Mouse (Mus musculus): ENCODE measurements around the gene Gm10065. TPM values are rescaled to one million over a fixed set of nuclear protein-coding genes. Genes with fewer than 3 reads are reported as not detected.

Gm10065 gene
- total RNA-seq, 2 experiments from 2014 or later = not detected

DNA sequence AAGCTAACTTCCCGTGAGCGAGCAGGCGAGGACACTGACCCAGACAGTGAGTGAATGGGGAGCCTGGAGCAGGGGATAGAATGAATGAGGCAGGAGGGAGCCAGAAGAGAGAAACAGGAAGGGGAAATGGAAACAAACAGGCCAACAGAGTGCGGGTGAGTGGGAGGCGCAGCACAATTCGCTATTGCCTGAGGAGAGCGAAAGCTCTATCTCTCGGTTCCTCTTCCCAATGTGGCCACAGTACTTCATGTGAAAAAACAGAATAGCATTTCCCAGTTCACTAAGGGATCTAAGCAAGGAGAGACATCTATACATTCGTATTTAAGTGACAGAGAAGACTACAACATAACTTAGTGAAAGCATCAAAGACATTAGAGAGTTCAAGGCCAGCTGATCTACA is 32.4 kb downstream of the Gm10065 start:
- intact Hi-C loops (cut with DNase I) = no loop called here
- DNase-seq (ENCODE audit: extremely low spot score in 1 of 2, low spot score in 2 of 2) = no peak

GRCm38 (mm10) chr13:21441207-21441572 is 38.1 kb downstream of the Gm10065 start:
- no peak for DNase-seq (ENCODE audit: extremely low spot score in 1 of 2, low spot score in 2 of 2)
- intact Hi-C loops (cut with DNase I) = no loop called here

DNA sequence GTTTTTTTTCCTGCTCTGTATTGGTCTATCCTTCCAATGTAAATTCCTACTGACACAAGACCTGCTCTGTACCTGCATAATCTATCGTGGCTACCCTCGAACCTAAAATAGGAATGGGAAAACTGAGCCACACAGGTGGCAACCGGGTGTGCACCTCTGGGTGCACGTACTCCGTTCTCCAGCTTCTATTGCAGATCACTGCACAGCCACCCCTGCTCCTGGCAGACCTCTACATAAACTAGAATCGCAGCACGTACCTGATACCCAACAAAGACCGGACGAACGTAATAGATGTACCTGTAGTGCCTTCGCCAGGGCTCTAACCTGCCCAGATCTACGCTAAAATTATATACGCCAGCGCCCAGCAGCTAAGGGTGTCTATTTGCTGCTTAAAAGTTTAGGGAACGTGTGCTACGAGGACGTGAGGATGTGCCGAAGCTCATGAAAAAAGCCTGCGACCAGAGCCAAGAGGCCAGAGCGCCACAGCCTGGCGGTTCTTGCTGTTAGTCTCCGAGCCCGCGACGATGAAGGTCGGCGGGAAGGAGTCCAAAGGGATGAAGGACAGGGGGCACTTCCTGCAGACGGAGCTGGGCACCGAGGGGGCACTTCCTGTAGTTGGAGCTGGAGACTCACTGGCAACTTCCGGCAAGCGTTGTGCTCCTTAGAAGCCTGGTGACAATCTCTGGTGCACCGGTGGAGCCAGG is 38.6 kb downstream of the Gm10065 start, which contains the start of gene Pgbd1:
Pgbd1 (minus strand) TSS at position 556 of the 704 bp plus-strand sequence.
- intact Hi-C loops (cut with DNase I) = no loop called here
- DNase-seq (ENCODE audit: extremely low spot score in 1 of 2, low spot score in 2 of 2) = peak; percentile 63 to 86

GRCm38 (mm10) chr13:21435476-21435875 is 43.8 kb downstream of the Gm10065 start:
- no peak for DNase-seq (ENCODE audit: extremely low spot score in 1 of 2, low spot score in 2 of 2)
- intact Hi-C loops (cut with DNase I) = no loop called here

Small RNA genes lying within 50 kb of the gene (microRNA-seq; reads per million reads assigned to microRNA genes)
- not detected for gene Mir1896

Other genes with a start within 250 kb of the Gm10065 start
- not detected for gene Gpx5, start 186.7 kb downstream of the Gm10065 start, total RNA-seq (2021)
- not detected for gene Gpx6, start 167.3 kb downstream of the Gm10065 start, total RNA-seq (2021)
- gene Olfr1367, start 132.5 kb downstream of the Gm10065 start, total RNA-seq (2021) = not detected
- 1 to 10 TPM; 8.0 to 8.5 TPM for gene Zscan12, start 116.6 kb downstream of the Gm10065 start, total RNA-seq (2021)
- gene Zkscan3, start 76.7 kb downstream of the Gm10065 start, total RNA-seq (2021) = 10 to 100 TPM; 36.7 to 40.7 TPM
- gene Pgbd1, start 38.4 kb downstream of the Gm10065 start, total RNA-seq (2021) = 1 to 10 TPM; 1.5 to 2.1 TPM
- 10 to 100 TPM; 27.6 to 30.0 TPM for gene Zscan26, start 25.7 kb downstream of the Gm10065 start, total RNA-seq (2021)
- 1 to 10 TPM in 1 of 2 experiments, under 1 TPM in 1; 0.77 to 1.0 TPM for gene Nkapl, start 10.9 kb downstream of the Gm10065 start, total RNA-seq (2021)
- 1 to 10 TPM; 7.4 TPM for gene Zkscan4, start 534 bp downstream of the Gm10065 start, total RNA-seq (2021)
- gene AK157302, start 15.8 kb upstream of the Gm10065 start, total RNA-seq (2021) = 10 to 100 TPM; 16.5 to 17.2 TPM
- 10 to 100 TPM; 56.4 to 59.3 TPM for gene Gm11273, start 22.0 kb upstream of the Gm10065 start, total RNA-seq (2021)
- 10 to 100 TPM; 10.6 to 13.6 TPM for gene Zkscan8, start 51.7 kb upstream of the Gm10065 start, total RNA-seq (2021)
- gene Olfr1366, start 63.4 kb upstream of the Gm10065 start, total RNA-seq (2021) = not detected
- gene Olfr1535, start 80.5 kb upstream of the Gm10065 start, total RNA-seq (2021) = not detected
- not detected for gene Olfr1364, start 102.3 kb upstream of the Gm10065 start, total RNA-seq (2021)
- gene Olfr1362, start 134.6 kb upstream of the Gm10065 start, total RNA-seq (2021) = not detected
- gene Olfr11, start 163.1 kb upstream of the Gm10065 start, total RNA-seq (2021) = not detected
- gene Olfr1361, start 183.9 kb upstream of the Gm10065 start, total RNA-seq (2021) = not detected
- gene Olfr1360, start 198.0 kb upstream of the Gm10065 start, total RNA-seq (2021) = not detected
- not detected for gene Olfr1359, start 218.7 kb upstream of the Gm10065 start, total RNA-seq (2021)
- gene Hist1h2bl, start 236.7 kb upstream of the Gm10065 start, total RNA-seq (2021) = 10 to 100 TPM; 41.4 to 52.8 TPM
- 10 to 100 TPM; 68.4 to 76.2 TPM for gene Hist1h2ai, start 237.0 kb upstream of the Gm10065 start, total RNA-seq (2021)
- gene Hist1h3h, start 238.2 kb upstream of the Gm10065 start, total RNA-seq (2021) = 10 to 100 TPM; 69.3 to 80.8 TPM
- gene Hist1h2bm, start 242.6 kb upstream of the Gm10065 start, total RNA-seq (2021) = 10 to 100 TPM; 10.1 to 13.9 TPM

Data from left cerebral cortex, postnatal 10 days (tissue).